Mouse (Mus musculus) effector memory CD4-positive, alpha-beta T cell, adult 7 months (primary cell): ENCODE results near the gene Olfr560. TPM values are rescaled to one million over a fixed set of nuclear protein-coding genes. Genes with fewer than 3 reads are reported as not detected.

Experiments used
- polyA plus RNA-seq: library from polyadenylated mRNA; unstranded; fragments of 100-300 nt; shearing (Covaris generic); gene quantifications from one replicate; pipeline ENCODE4 v1.2.1, GENCODE M21; 2017

Olfr560 gene
- not detected for polyA plus RNA-seq

DNA sequence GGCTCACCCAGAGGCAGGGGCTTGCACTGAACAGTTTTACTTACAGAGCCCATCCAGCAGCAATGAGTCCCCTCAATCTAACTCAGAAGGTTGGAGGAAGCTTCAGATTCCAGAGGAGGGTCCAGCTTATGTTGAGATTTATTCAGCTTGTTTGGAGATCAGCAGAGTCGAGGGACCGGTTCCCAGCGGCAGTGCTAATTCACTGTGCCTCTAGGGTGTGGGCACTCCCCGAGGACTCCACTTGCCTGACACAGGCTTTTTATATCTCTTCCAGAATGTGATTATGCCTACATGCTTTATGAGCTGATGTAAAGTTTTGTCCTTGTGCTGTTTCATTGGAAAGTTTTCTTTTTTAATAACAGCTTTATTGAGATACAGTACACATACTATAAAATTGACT, at the start of gene Olfr560, which contains the start of gene Olfr78:
TSS of gene Olfr560 (minus strand) at position 101 of the 400 bp plus-strand sequence.
TSS of gene Olfr78 (minus strand) at position 206 of the 400 bp plus-strand sequence.

DNA sequence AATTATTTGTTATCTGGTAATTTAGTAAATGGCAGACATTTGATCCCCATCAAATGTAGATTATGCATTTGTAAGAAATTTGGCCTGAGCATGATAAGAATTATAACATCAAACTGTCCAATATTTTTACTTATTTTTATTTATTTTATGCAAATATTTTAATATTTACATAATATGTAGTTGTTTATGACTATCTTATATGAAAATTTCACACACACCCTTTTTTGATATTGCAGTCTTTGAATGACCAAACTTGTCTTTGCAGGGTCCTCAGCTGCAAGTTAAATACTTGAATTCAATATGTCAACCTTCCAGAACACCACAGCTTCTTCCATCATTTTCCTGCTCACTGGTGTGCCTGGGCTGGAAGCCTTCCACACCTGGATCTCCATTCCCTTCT, 44.0 kb upstream of the Olfr560 start, which contains the start of gene Olfr564:
TSS of gene Olfr564 (plus strand) at position 301 of the 400 bp plus-strand sequence.

DNA sequence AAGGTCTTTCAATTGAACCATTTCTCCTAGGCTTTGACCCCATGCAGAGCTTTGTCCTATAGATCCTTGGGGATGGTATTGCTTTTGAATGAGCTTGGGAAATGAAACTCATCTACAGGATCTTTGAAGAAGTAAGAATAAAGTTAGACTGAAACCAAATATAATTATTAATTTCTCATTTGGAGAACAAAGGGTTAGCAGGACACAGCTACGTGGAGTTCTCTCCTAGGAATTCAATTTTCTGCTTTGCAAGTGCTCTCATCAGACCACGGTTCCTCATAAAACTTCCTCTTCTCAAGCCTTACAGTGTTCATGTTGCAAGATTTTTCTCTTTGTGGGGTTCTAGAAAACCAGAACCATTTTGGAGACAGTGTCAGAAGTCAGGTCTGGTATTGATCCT, 11.8 kb upstream of the Olfr560 start, which contains the start of gene Olfr561:
TSS of gene Olfr561 (plus strand) at position 301 of the 400 bp plus-strand sequence.

DNA sequence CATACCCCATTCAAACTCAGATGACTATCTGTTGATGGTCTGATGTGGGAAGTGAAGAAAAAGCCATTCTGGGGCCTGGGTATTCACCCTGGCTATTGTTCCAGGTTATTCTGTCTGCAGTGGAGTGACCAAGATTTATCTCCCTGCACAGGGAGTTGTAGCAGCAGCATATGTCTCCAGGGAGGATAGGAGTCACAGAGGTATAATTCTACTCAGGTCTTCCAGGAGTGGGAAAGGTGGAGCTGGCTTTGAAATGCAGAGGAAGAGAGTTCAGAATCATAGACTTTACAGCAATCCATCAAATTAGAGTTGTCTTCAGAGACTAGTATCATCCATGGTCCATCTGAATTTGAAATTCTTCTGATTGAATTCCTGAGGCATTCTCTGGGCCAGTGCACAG, 31.8 kb downstream of the Olfr560 start, which contains the start of gene Olfr559:
TSS of gene Olfr559 (minus strand) at position 101 of the 400 bp plus-strand sequence.

DNA sequence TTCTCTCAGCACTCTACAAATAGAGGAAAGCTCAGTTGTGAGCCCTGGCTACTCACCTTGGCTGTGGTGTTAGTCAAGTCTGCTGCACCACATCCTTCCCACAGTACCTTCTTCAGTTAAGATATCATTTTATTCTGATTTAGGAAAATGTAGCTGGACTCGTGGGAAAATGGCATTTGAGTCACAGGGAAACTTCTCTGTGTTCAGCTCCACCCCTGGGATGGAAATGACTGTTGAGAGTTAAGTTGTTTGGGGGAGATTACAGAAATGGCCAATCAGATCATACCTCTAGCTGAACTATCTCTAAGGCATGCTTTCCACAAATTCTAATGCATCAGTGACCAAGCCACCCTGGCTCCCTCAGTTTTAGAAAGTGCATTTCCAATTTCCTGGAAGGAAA, 40.2 kb downstream of the Olfr560 start, which contains the start of gene Olfr33:
TSS of gene Olfr33 (minus strand) at position 101 of the 400 bp plus-strand sequence.

DNA sequence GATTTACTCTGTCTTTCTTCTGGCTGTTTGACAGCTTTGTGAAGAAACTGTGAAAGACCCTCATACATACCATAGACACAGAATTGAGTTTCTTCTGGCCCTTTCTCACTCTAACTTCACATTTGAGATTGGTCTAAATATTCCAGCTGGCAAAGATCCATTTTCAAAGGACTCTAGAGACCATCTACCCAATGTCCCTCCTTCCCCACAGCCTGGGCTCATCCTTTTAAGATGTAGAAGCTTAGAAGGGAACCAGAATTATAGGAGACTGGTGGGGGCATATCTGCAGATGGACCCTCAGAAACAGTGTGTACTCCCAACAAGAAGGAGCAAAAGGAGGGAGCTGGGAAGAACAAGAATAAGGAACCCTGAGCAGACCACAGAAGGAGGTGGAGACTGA, 57.3 kb downstream of the Olfr560 start, which contains the start of gene Olfr558:
TSS of gene Olfr558 (plus strand) at position 301 of the 400 bp plus-strand sequence.

Other genes with a start within 250 kb of the Olfr560 start
- gene Olfr547, start 224.6 kb downstream of the Olfr560 start, polyA plus RNA-seq, result not detected
- gene Olfr548-ps1, start 218.5 kb downstream of the Olfr560 start, polyA plus RNA-seq, result not detected
- gene Olfr549, start 209.5 kb downstream of the Olfr560 start, polyA plus RNA-seq, result not detected
- 19.6 TPM for gene Trim21, start 193.9 kb downstream of the Olfr560 start, polyA plus RNA-seq
- gene Olfr550, start 187.9 kb downstream of the Olfr560 start, polyA plus RNA-seq, result 0.22 TPM
- gene Olfr551, start 167.5 kb downstream of the Olfr560 start, polyA plus RNA-seq, result 0.09 TPM
- not detected for gene Olfr552, start 161.6 kb downstream of the Olfr560 start, polyA plus RNA-seq
- gene Olfr553, start 141.1 kb downstream of the Olfr560 start, polyA plus RNA-seq, result not detected
- gene Olfr554, start 120.9 kb downstream of the Olfr560 start, polyA plus RNA-seq, result 0.95 TPM
- not detected for gene Olfr555, start 100.5 kb downstream of the Olfr560 start, polyA plus RNA-seq
- gene Olfr556, start 94.5 kb downstream of the Olfr560 start, polyA plus RNA-seq, result not detected
- gene Trim68, start 72.0 kb downstream of the Olfr560 start, polyA plus RNA-seq, result 7.4 TPM
- gene Olfr557, start 63.5 kb downstream of the Olfr560 start, polyA plus RNA-seq, result not detected
- not detected for gene Olfr558, start 57.2 kb downstream of the Olfr560 start, polyA plus RNA-seq
- gene Olfr33, start 40.3 kb downstream of the Olfr560 start, polyA plus RNA-seq, result not detected
- gene Olfr559, start 31.9 kb downstream of the Olfr560 start, polyA plus RNA-seq, result not detected
- not detected for gene Olfr78, start 105 bp upstream of the Olfr560 start, polyA plus RNA-seq
- gene Olfr561, start 11.9 kb upstream of the Olfr560 start, polyA plus RNA-seq, result not detected
- not detected for gene Olfr564, start 44.1 kb upstream of the Olfr560 start, polyA plus RNA-seq
- gene Olfr566, start 99.4 kb upstream of the Olfr560 start, polyA plus RNA-seq, result not detected
- gene Olfr568, start 117.8 kb upstream of the Olfr560 start, polyA plus RNA-seq, result 0.41 TPM
- gene Olfr569, start 131.5 kb upstream of the Olfr560 start, polyA plus RNA-seq, result not detected
- not detected for gene Olfr570, start 135.2 kb upstream of the Olfr560 start, polyA plus RNA-seq
- gene Olfr571, start 158.2 kb upstream of the Olfr560 start, polyA plus RNA-seq, result not detected
- not detected for gene Olfr572, start 165.0 kb upstream of the Olfr560 start, polyA plus RNA-seq
- 0.44 TPM for gene Olfr573-ps1, start 183.2 kb upstream of the Olfr560 start, polyA plus RNA-seq
- gene Olfr574, start 189.1 kb upstream of the Olfr560 start, polyA plus RNA-seq, result not detected
- gene Olfr575, start 199.4 kb upstream of the Olfr560 start, polyA plus RNA-seq, result not detected
- gene Olfr576, start 203.3 kb upstream of the Olfr560 start, polyA plus RNA-seq, result not detected
- gene Olfr577, start 216.6 kb upstream of the Olfr560 start, polyA plus RNA-seq, result 0.20 TPM
- not detected for gene Olfr578, start 230.0 kb upstream of the Olfr560 start, polyA plus RNA-seq